Mouse (Mus musculus) heart, adult 8-10 months (tissue): ENCODE results near the gene 4933428G20Rik. TPM values are rescaled to one million over a fixed set of nuclear protein-coding genes. Genes with fewer than 3 reads are reported as not detected.

ENCODE experiments used
- DNase-seq: peaks from one replicate; pipeline ENCODE4 v3.0.0; 2022; ENCODE audit warnings: low spot score
- total RNA-seq, 4 experiments: library from RNA; stranded (reverse); gene quantifications; 2 replicates each; pipeline ENCODE4 v1.2.4; 2022

Gene 4933428G20Rik
- total RNA-seq, 4 experiments from 2014 or later, result not detected

GRCm38 (mm10) chr11:97505784-97506183, 5.6 kb upstream of the 4933428G20Rik start:
- DNase-seq, result no peak

GRCm38 (mm10) chr11:97502846-97503245, 2.7 kb upstream of the 4933428G20Rik start:
- no peak for DNase-seq

- no peak for DNase-seq
Observed at GRCm38 (mm10) chr11:97502383-97502782, 2.2 kb upstream of the 4933428G20Rik start.

GRCm38 (mm10) chr11:97500720-97501448, 744 bp upstream of the 4933428G20Rik start:
- no peak for DNase-seq

GRCm38 (mm10) chr11:97497543-97497942, 2.6 kb downstream of the 4933428G20Rik start:
- DNase-seq, result no peak

GRCm38 (mm10) chr11:97492836-97493235, 7.3 kb downstream of the 4933428G20Rik start:
- DNase-seq, result no peak

GRCm38 (mm10) chr11:97491640-97492039, 8.5 kb downstream of the 4933428G20Rik start:
- no peak for DNase-seq

- peak; percentile 42 for DNase-seq
Observed at GRCm38 (mm10) chr11:97489589-97490324, 10.4 kb downstream of the 4933428G20Rik start.

- DNase-seq, result no peak
Observed at GRCm38 (mm10) chr11:97487656-97488055, 12.5 kb downstream of the 4933428G20Rik start.

- no peak for DNase-seq
Observed at GRCm38 (mm10) chr11:97485661-97486060, 14.5 kb downstream of the 4933428G20Rik start.

- DNase-seq, result peak; percentile 31
Observed at GRCm38 (mm10) chr11:97479824-97480223, 20.3 kb downstream of the 4933428G20Rik start.

- no peak for DNase-seq
Observed at GRCm38 (mm10) chr11:97479085-97479484, 21.1 kb downstream of the 4933428G20Rik start.

- DNase-seq, result no peak
Observed at GRCm38 (mm10) chr11:97478345-97478744, 21.8 kb downstream of the 4933428G20Rik start.

- DNase-seq, result no peak
Observed at GRCm38 (mm10) chr11:97477431-97477830, 22.7 kb downstream of the 4933428G20Rik start.

GRCm38 (mm10) chr11:97476334-97477095, 23.6 kb downstream of the 4933428G20Rik start:
- DNase-seq, result peak; percentile 38

GRCm38 (mm10) chr11:97471276-97471675, 28.9 kb downstream of the 4933428G20Rik start:
- no peak for DNase-seq

- no peak for DNase-seq
Observed at GRCm38 (mm10) chr11:97469828-97470227, 30.3 kb downstream of the 4933428G20Rik start.

- DNase-seq, result peak; percentile 84
Observed at GRCm38 (mm10) chr11:97468639-97469287, 31.4 kb downstream of the 4933428G20Rik start.

- no peak for DNase-seq
Observed at GRCm38 (mm10) chr11:97466444-97467160, 33.5 kb downstream of the 4933428G20Rik start.

GRCm38 (mm10) chr11:97465957-97466356, 34.2 kb downstream of the 4933428G20Rik start:
- DNase-seq, result no peak

GRCm38 (mm10) chr11:97463991-97464390, 36.1 kb downstream of the 4933428G20Rik start:
- no peak for DNase-seq
